Mouse (Mus musculus) C2C12 (cell line): ENCODE results near the gene Zfp839.

Experiments used
- CEBPB ChIP-seq: IDR thresholded peaks from one replicate; pipeline ENCODE4 v1.6.1; 2011; ENCODE audit warnings: low read depth, mild to moderate bottlenecking, control low read depth, moderate library complexity
- CTCF ChIP-seq: IDR thresholded peaks from one replicate; pipeline ENCODE4 v1.5.1; 2011; ENCODE audit not compliant: control insufficient read depth, insufficient read depth, insufficient read length
- FOSL1 ChIP-seq: IDR thresholded peaks from one replicate; pipeline ENCODE4 v1.8.0; 2011; ENCODE audit warnings: mild to moderate bottlenecking, low read length; ENCODE audit not compliant: poor library complexity, insufficient read depth, severe bottlenecking
- MAX ChIP-seq: IDR thresholded peaks from one replicate; pipeline ENCODE4 v1.6.1; 2011; ENCODE audit warnings: mild to moderate bottlenecking, control low read depth
- MYOG ChIP-seq: IDR thresholded peaks from one replicate; pipeline ENCODE4 v1.6.1; 2011; ENCODE audit not compliant: control insufficient read depth, insufficient read length; ENCODE audit errors: extremely low read depth
- USF1 ChIP-seq: IDR thresholded peaks from one replicate; pipeline ENCODE4 v1.6.1; 2011; ENCODE audit warnings: low read depth, mild to moderate bottlenecking, control low read depth, moderate library complexity

DNA sequence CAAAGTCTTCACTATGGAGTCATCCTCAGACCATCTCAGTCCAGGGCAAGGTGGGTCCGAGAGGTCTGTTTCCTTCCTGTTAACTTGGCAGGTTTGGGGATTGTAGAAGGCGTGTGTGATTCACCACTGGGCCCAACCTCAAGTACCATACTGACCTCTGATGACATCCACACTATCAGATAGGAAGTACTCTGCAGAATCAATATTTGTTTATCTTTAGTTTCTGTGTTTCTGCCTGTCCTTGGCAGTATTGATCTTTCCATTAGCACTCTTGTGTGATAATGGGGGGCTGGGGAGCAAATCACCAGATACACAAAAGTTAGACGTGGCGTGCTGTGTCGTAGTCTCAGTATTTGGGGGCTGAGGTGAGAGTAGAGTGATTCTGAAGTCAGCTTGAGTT lies 21.2 kb downstream of the Zfp839 start:
- TF ChIP-seq CTCF (no peak), MAX (no peak), MYOG (no peak), CEBPB (no peak), USF1 (no peak), FOSL1 (no peak)
